Mouse (Mus musculus): ENCODE measurements around the gene Ankrd13b. TPM values are rescaled to one million over a fixed set of nuclear protein-coding genes. Genes with fewer than 3 reads are reported as not detected.

The Ankrd13b gene
- total and polyA plus RNA-seq, 2 experiments, result 0.37 to 8.0 TPM

GRCm38 (mm10) chr11:77476895-77477294, 12.6 kb downstream of the Ankrd13b start:
- Histone ChIP-seq H3K79me2 (ENCODE audit: control insufficient read depth, insufficient read depth, low read length) (no peaks in the 10 kb centered on the region), H3K4me1 (ENCODE audit: control insufficient read depth, insufficient read depth, low read length) (0 out of 2 replicates have a peak, but pooled peaks cover 5% of the 10 kb centered on the region), H3K4me3 (ENCODE audit: insufficient read depth, low read depth, low read length) (no peak overlapping the region), H3K27me3 (ENCODE audit: control insufficient read depth, insufficient read depth, low read length) (no peaks in the 10 kb centered on the region), H3K9ac (ENCODE audit: low read depth, low read length) (no peak overlapping the region), H3K36me3 (ENCODE audit: control insufficient read depth, insufficient read depth, low read length) (no peaks in the 10 kb centered on the region), H3K27ac (replicated peaks; ENCODE audit: insufficient read depth, low read depth, low read length) (no peak overlapping the region)
- no peak for TF ChIP-seq POLR2A (IDR thresholded peaks at IDR 0.05; ENCODE audit: extremely low read depth, insufficient read depth, low read length)
- no peak for TF ChIP-seq CTCF (IDR thresholded peaks at IDR 0.05; ENCODE audit: low read depth, low read length)
- DNase-seq (ENCODE audit: extremely low read depth, low read depth, low spot score), result peak; percentile 59
- WGBS, result 32% methylated on average over 6 of the region's 6 CpGs

GRCm38 (mm10) chr11:77476216-77476615, 13.3 kb downstream of the Ankrd13b start:
- no peaks in the 10 kb centered on the region for H3K36me3 ChIP-seq (ENCODE audit: control insufficient read depth, insufficient read depth, low read length)
- no peak overlapping the region for H3K4me3 ChIP-seq (ENCODE audit: insufficient read depth, low read depth, low read length)
- no peaks in the 10 kb centered on the region for H3K79me2 ChIP-seq (ENCODE audit: control insufficient read depth, insufficient read depth, low read length)
- TF ChIP-seq CTCF (IDR thresholded peaks at IDR 0.05; ENCODE audit: low read depth, low read length) (no peak), POLR2A (IDR thresholded peaks at IDR 0.05; ENCODE audit: extremely low read depth, insufficient read depth, low read length) (no peak)
- no peak overlapping the region for H3K27ac ChIP-seq (replicated peaks; ENCODE audit: insufficient read depth, low read depth, low read length)
- no peak overlapping the region for H3K9ac ChIP-seq (ENCODE audit: low read depth, low read length)
- no peak for DNase-seq (ENCODE audit: extremely low read depth, low read depth, low spot score)
- H3K27me3 ChIP-seq (ENCODE audit: control insufficient read depth, insufficient read depth, low read length), result no peaks in the 10 kb centered on the region
- 0 out of 2 replicates have a peak, but pooled peaks cover 5% of the 10 kb centered on the region for H3K4me1 ChIP-seq (ENCODE audit: control insufficient read depth, insufficient read depth, low read length)
- WGBS, result 97% methylated on average over 14 of the region's 14 CpGs

- TF ChIP-seq POLR2A (IDR thresholded peaks at IDR 0.05; ENCODE audit: extremely low read depth, insufficient read depth, low read length) (no peak), CTCF (IDR thresholded peaks at IDR 0.05; ENCODE audit: low read depth, low read length) (no peak)
- no peaks in the 10 kb centered on the region for H3K79me2 ChIP-seq (ENCODE audit: control insufficient read depth, insufficient read depth, low read length)
- no peak overlapping the region for H3K4me3 ChIP-seq (ENCODE audit: insufficient read depth, low read depth, low read length)
- H3K9ac ChIP-seq (ENCODE audit: low read depth, low read length), result no peak overlapping the region
- WGBS, result 95% methylated on average over 16 of the region's 16 CpGs
- DNase-seq (ENCODE audit: extremely low read depth, low read depth, low spot score), result no peak
- no peaks in the 10 kb centered on the region for H3K36me3 ChIP-seq (ENCODE audit: control insufficient read depth, insufficient read depth, low read length)
- no peak overlapping the region for H3K27ac ChIP-seq (replicated peaks; ENCODE audit: insufficient read depth, low read depth, low read length)
- no peaks in the 10 kb centered on the region for H3K27me3 ChIP-seq (ENCODE audit: control insufficient read depth, insufficient read depth, low read length)
- H3K4me1 ChIP-seq (ENCODE audit: control insufficient read depth, insufficient read depth, low read length), result 0 out of 2 replicates have a peak, but pooled peaks cover 5% of the 10 kb centered on the region
Observed at GRCm38 (mm10) chr11:77472775-77473174, 16.7 kb downstream of the Ankrd13b start.

- H3K36me3 ChIP-seq (ENCODE audit: control insufficient read depth, insufficient read depth, low read length), result no peaks in the 10 kb centered on the region
- no peak for DNase-seq (ENCODE audit: extremely low read depth, low read depth, low spot score)
- no peak overlapping the region for H3K9ac ChIP-seq (ENCODE audit: low read depth, low read length)
- WGBS, result 93% methylated on average over 29 of the region's 29 CpGs
- no peak for TF ChIP-seq CTCF (IDR thresholded peaks at IDR 0.05; ENCODE audit: low read depth, low read length)
- TF ChIP-seq POLR2A (IDR thresholded peaks at IDR 0.05; ENCODE audit: extremely low read depth, insufficient read depth, low read length), result no peak
- H3K27me3 ChIP-seq (ENCODE audit: control insufficient read depth, insufficient read depth, low read length), result no peaks in the 10 kb centered on the region
- H3K79me2 ChIP-seq (ENCODE audit: control insufficient read depth, insufficient read depth, low read length), result no peaks in the 10 kb centered on the region
- no peak overlapping the region for H3K27ac ChIP-seq (replicated peaks; ENCODE audit: insufficient read depth, low read depth, low read length)
- no peak overlapping the region for H3K4me3 ChIP-seq (ENCODE audit: insufficient read depth, low read depth, low read length)
- peaks cover 3% of the 10 kb centered on the region; the same call in 1 of the 2 replicates for H3K4me1 ChIP-seq (ENCODE audit: control insufficient read depth, insufficient read depth, low read length)
Observed at GRCm38 (mm10) chr11:77471407-77471806, 18.1 kb downstream of the Ankrd13b start.

GRCm38 (mm10) chr11:77468397-77468796, 21.1 kb downstream of the Ankrd13b start:
- Histone ChIP-seq H3K79me2 (ENCODE audit: control insufficient read depth, insufficient read depth, low read length) (no peaks in the 10 kb centered on the region), H3K4me3 (ENCODE audit: insufficient read depth, low read depth, low read length) (no peak overlapping the region), H3K27me3 (ENCODE audit: control insufficient read depth, insufficient read depth, low read length) (no peaks in the 10 kb centered on the region), H3K4me1 (ENCODE audit: control insufficient read depth, insufficient read depth, low read length) (peaks cover 3% of the 10 kb centered on the region; the same call in 1 of the 2 replicates), H3K9ac (ENCODE audit: low read depth, low read length) (no peak overlapping the region), H3K27ac (replicated peaks; ENCODE audit: insufficient read depth, low read depth, low read length) (no peak overlapping the region), H3K36me3 (ENCODE audit: control insufficient read depth, insufficient read depth, low read length) (no peaks in the 10 kb centered on the region)
- no peak for DNase-seq (ENCODE audit: extremely low read depth, low read depth, low spot score)
- no peak for TF ChIP-seq POLR2A (IDR thresholded peaks at IDR 0.05; ENCODE audit: extremely low read depth, insufficient read depth, low read length)
- 90% methylated on average over 9 of the region's 9 CpGs for WGBS

- Histone ChIP-seq H3K4me3 (ENCODE audit: insufficient read depth, low read depth, low read length) (peak overlapping the region; percentile 32; the same call in 1 of the 2 replicates), H3K79me2 (ENCODE audit: control insufficient read depth, insufficient read depth, low read length) (no peaks in the 10 kb centered on the region), H3K9ac (ENCODE audit: low read depth, low read length) (no peak overlapping the region), H3K4me1 (ENCODE audit: control insufficient read depth, insufficient read depth, low read length) (peaks cover 3% of the 10 kb centered on the region; the same call in 1 of the 2 replicates), H3K36me3 (ENCODE audit: control insufficient read depth, insufficient read depth, low read length) (no peaks in the 10 kb centered on the region), H3K27me3 (ENCODE audit: control insufficient read depth, insufficient read depth, low read length) (peaks cover 2% of the 10 kb centered on the region; the same call in 1 of the 2 replicates), H3K27ac (replicated peaks; ENCODE audit: insufficient read depth, low read depth, low read length) (no peak overlapping the region)
- 11% methylated on average over 20 of the region's 20 CpGs for WGBS
- peak; percentile 91 for TF ChIP-seq CTCF (IDR thresholded peaks at IDR 0.05; ENCODE audit: low read depth, low read length)
- TF ChIP-seq POLR2A (IDR thresholded peaks at IDR 0.05; ENCODE audit: extremely low read depth, insufficient read depth, low read length), result no peak
- DNase-seq (ENCODE audit: extremely low read depth, low read depth, low spot score), result peak; percentile 48
Observed at GRCm38 (mm10) chr11:77467784-77468183, 21.7 kb downstream of the Ankrd13b start.

Data from liver, adult 2 months (tissue).